Mouse (Mus musculus): ENCODE data around the gene Atp10a. TPM values are rescaled to one million over a fixed set of nuclear protein-coding genes. Genes with fewer than 3 reads are reported as not detected.
A peak's percentile ranks its signal among the peaks of the same experiment; 100 is the strongest.

Gene Atp10a
- polyA plus RNA-seq, 1 experiment from 2014 or later = 0.20 TPM

DNA sequence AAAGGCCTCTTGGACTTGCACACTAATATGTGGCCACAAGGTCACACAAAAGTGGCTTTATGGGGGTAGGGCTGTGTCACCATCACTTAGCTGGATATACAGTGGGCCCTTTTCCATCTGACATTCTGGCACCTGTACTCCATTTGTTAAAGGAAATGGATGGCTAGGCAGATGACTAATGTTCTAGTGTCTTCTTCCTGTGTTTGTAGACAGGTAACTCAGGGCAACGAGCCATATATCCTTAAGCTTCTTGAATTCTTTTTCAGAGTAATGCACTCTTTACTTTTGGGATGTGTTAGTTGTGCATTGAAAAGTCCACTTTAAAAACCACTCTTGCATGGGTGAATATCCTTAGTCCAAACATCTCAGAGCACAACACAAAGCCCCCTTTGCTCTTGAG, 30.0 kb downstream of the Atp10a start:
- Histone ChIP-seq H3K27ac (ENCODE audit: low read depth) (no peak overlapping the region), H3K4me2 (ENCODE audit: low read depth, low read length) (no peak overlapping the region), H3K4me3 (ENCODE audit: low read depth, low read length) (no peak overlapping the region), H3K4me1 (ENCODE audit: insufficient read depth) (peaks cover 7% of the 10 kb centered on the region; the same call in 1 of the 2 replicates), H3K9ac (replicated peaks) (no peak overlapping the region), H3K36me3 (replicated peaks; ENCODE audit: insufficient read depth, low read length) (no peaks in the 10 kb centered on the region), H3K9me3 (ENCODE audit: low read length) (no peaks in the 10 kb centered on the region), H3K27me3 (ENCODE audit: insufficient read depth, low read length) (no peaks in the 10 kb centered on the region)
- DNase-seq (no peak), ATAC-seq (no peak)
- 76% methylated on average over 1 of the region's 1 CpGs for WGBS (ENCODE audit: insufficient replicate concordance)
- TF ChIP-seq EP300 (IDR thresholded peaks at IDR 0.05; ENCODE audit: low read depth) (no peak), CTCF (IDR thresholded peaks at IDR 0.05; ENCODE audit: low read depth) (no peak)

DNA sequence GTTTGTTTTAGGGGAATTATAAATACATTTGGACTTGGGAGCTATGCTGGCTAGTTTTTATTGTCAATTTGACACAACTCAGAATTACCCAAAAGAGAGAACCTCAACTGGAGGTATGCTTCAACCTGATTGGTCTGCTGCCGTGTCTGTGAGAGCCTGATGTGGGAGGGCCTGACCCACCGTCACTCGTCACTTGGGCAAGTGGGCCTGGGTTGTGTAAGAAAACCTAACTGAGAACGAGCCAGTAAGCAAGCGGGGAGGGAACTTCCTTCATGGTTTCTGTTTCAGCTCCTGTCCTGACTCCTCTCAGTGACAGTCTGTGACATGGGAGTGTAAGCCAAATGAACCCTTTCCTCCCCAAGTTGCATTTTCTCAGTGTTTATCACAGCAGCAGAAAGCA, 30.6 kb downstream of the Atp10a start:
- Histone ChIP-seq H3K9ac (replicated peaks) (no peak overlapping the region), H3K4me2 (ENCODE audit: low read depth, low read length) (no peak overlapping the region), H3K4me1 (ENCODE audit: insufficient read depth) (peaks cover 7% of the 10 kb centered on the region; the same call in 1 of the 2 replicates), H3K9me3 (ENCODE audit: low read length) (no peaks in the 10 kb centered on the region), H3K4me3 (ENCODE audit: low read depth, low read length) (no peak overlapping the region), H3K36me3 (replicated peaks; ENCODE audit: insufficient read depth, low read length) (no peaks in the 10 kb centered on the region), H3K27ac (ENCODE audit: low read depth) (no peak overlapping the region), H3K27me3 (ENCODE audit: insufficient read depth, low read length) (no peaks in the 10 kb centered on the region)
- WGBS (ENCODE audit: insufficient replicate concordance) = 37% methylated on average over 5 of the region's 5 CpGs
- TF ChIP-seq EP300 (IDR thresholded peaks at IDR 0.05; ENCODE audit: low read depth) (no peak), CTCF (IDR thresholded peaks at IDR 0.05; ENCODE audit: low read depth) (no peak)
- ATAC-seq (peak; percentile 75), DNase-seq (peak; percentile 62)

DNA sequence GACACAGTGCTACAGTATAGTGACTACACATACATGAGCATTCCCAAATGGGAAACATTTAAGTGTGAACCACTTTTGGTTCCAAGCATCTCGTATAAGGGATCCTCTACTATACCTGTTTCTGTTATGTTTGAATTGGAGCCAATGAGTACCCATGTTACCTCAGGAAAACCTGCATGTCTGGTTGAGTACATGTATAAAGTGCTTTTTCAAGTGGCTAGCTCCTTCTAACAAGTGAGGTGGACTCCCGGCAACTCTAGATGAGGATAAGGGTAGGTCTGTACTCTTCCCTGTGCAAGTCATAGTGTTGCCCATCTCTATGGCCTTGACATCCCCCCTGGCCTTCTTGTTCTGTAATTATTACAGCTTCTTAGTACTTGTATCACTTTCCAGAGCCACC, 31.0 kb downstream of the Atp10a start:
- Histone ChIP-seq H3K36me3 (replicated peaks; ENCODE audit: insufficient read depth, low read length) (no peaks in the 10 kb centered on the region), H3K4me1 (ENCODE audit: insufficient read depth) (peaks cover 7% of the 10 kb centered on the region; the same call in 1 of the 2 replicates), H3K4me3 (ENCODE audit: low read depth, low read length) (no peak overlapping the region), H3K9me3 (ENCODE audit: low read length) (no peaks in the 10 kb centered on the region), H3K9ac (replicated peaks) (no peak overlapping the region), H3K27me3 (ENCODE audit: insufficient read depth, low read length) (no peaks in the 10 kb centered on the region), H3K27ac (ENCODE audit: low read depth) (no peak overlapping the region), H3K4me2 (ENCODE audit: low read depth, low read length) (no peak overlapping the region)
- WGBS (ENCODE audit: insufficient replicate concordance) = 76% methylated on average over 2 of the region's 2 CpGs
- DNase-seq = no peak
- ATAC-seq = no peak
- TF ChIP-seq EP300 (IDR thresholded peaks at IDR 0.05; ENCODE audit: low read depth) (no peak), CTCF (IDR thresholded peaks at IDR 0.05; ENCODE audit: low read depth) (no peak)

DNA sequence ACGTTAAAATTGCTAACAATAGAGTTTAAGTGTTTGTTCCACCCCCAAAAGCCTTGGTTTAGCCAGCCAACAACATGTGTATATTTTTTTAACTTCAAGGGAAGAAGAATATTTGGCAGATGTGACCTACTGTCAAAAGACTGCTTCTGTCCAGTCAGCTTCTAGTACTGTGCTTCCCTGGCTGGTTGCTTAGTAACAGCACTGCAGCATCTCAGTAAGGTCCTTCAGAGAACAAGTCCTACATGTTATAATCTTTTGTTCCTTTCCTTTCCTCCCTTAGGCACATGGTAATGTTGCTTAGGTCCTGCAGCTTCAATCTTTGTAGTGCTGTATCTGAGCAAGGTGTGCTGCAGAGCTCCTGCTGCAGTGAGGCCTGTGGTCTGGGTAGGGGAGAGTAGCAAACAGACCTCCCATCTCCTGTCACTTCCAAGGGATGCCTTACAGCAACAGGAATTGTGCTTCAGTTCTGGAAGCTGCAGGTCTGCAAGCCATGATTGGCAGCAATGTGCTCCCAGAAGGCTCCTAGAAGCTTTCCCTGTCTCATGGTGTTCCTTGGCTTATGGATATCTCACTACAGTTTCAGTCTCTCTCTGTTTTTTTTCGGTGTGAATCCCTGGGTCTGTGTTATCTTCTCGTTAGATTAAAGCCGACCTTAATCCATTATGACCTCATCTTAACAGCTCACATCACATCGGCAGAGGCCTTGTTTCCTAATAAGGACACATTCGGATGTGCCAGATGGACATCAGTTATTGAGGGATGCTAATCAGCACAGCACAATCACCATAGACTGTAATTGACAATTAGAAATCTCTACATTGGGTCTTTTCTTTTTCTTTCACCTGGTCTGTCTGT, 34.3 kb downstream of the Atp10a start:
- no peak overlapping the region for H3K4me3 ChIP-seq (ENCODE audit: low read depth, low read length)
- no peak overlapping the region for H3K9ac ChIP-seq (replicated peaks)
- no peaks in the 10 kb centered on the region for H3K9me3 ChIP-seq (ENCODE audit: low read length)
- WGBS (ENCODE audit: insufficient replicate concordance) = 75% methylated on average over 6 of the region's 6 CpGs
- H3K4me2 ChIP-seq (ENCODE audit: low read depth, low read length) = no peak overlapping the region
- H3K27me3 ChIP-seq (ENCODE audit: insufficient read depth, low read length) = no peaks in the 10 kb centered on the region
- TF ChIP-seq EP300 (IDR thresholded peaks at IDR 0.05; ENCODE audit: low read depth) (no peak), CTCF (IDR thresholded peaks at IDR 0.05; ENCODE audit: low read depth) (no peak)
- peaks cover 7% of the 10 kb centered on the region; the same call in 1 of the 2 replicates for H3K4me1 ChIP-seq (ENCODE audit: insufficient read depth)
- H3K36me3 ChIP-seq (replicated peaks; ENCODE audit: insufficient read depth, low read length) = no peaks in the 10 kb centered on the region
- ATAC-seq (no peak), DNase-seq (no peak)
- H3K27ac ChIP-seq (ENCODE audit: low read depth) = no peak overlapping the region

DNA sequence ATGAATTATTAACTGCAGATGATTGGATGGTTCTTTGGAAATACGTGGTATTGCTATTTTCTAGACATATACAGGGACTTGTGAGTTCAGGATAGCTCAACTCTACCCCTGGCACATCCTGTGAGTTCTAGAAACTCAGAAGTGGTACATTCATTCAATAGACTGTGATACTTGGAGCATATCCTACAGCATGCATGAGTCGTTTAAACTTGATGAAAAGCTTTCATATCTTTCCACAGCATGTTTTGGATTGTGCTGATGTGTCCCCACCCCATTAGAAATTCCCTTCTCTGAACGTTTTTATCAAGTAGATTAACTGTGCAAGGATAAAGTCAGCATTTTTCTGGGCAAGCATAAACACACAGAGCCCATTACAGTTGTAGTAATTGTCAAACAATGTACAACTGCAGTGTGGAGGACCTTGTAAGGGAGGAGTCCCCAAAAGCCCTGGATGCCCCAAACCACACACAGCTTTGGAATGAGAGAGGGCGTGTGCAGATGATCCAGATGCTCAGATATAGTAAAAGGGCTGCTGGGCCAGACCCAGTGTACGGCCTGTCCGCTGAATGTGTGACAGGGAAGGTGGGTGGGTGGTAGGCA, 35.1 kb downstream of the Atp10a start:
- H3K27me3 ChIP-seq (ENCODE audit: insufficient read depth, low read length) = no peaks in the 10 kb centered on the region
- H3K4me1 ChIP-seq (ENCODE audit: insufficient read depth) = peaks cover 7% of the 10 kb centered on the region; the same call in 1 of the 2 replicates
- no peak overlapping the region for H3K4me3 ChIP-seq (ENCODE audit: low read depth, low read length)
- H3K9me3 ChIP-seq (ENCODE audit: low read length) = no peaks in the 10 kb centered on the region
- ATAC-seq (no peak), DNase-seq (no peak)
- H3K9ac ChIP-seq (replicated peaks) = no peak overlapping the region
- no peaks in the 10 kb centered on the region for H3K36me3 ChIP-seq (replicated peaks; ENCODE audit: insufficient read depth, low read length)
- no peak overlapping the region for H3K27ac ChIP-seq (ENCODE audit: low read depth)
- TF ChIP-seq EP300 (IDR thresholded peaks at IDR 0.05; ENCODE audit: low read depth) = no peak
- no peak for TF ChIP-seq CTCF (IDR thresholded peaks at IDR 0.05; ENCODE audit: low read depth)
- WGBS (ENCODE audit: insufficient replicate concordance) = 61% methylated on average over 6 of the region's 6 CpGs
- no peak overlapping the region for H3K4me2 ChIP-seq (ENCODE audit: low read depth, low read length)

DNA sequence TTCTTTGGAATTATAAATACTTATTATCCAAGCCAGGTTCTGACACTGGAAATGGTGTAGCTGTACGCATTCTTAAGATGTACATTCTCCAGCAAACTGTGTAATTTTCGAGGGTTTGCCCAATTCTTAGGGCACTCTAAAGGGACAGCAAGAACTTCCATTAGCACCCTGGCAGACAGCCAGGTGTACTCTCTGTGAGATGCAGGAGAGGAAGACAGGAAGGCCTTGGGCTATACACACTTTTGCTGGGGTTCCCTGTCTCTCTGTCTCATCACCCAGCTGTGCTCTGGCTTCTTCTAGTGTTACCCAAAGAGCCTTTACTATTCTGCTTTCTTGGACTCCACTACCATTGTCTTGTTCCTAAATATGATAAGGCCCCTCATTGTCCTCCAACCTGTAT, 36.7 kb downstream of the Atp10a start:
- ATAC-seq = no peak
- no peaks in the 10 kb centered on the region for H3K9me3 ChIP-seq (ENCODE audit: low read length)
- no peaks in the 10 kb centered on the region for H3K4me1 ChIP-seq (ENCODE audit: insufficient read depth)
- no peaks in the 10 kb centered on the region for H3K27me3 ChIP-seq (ENCODE audit: insufficient read depth, low read length)
- no peaks in the 10 kb centered on the region for H3K36me3 ChIP-seq (replicated peaks; ENCODE audit: insufficient read depth, low read length)
- WGBS (ENCODE audit: insufficient replicate concordance) = 66% methylated on average over 2 of the region's 2 CpGs
- no peak overlapping the region for H3K9ac ChIP-seq (replicated peaks)
- DNase-seq = no peak
- no peak overlapping the region for H3K4me2 ChIP-seq (ENCODE audit: low read depth, low read length)
- TF ChIP-seq CTCF (IDR thresholded peaks at IDR 0.05; ENCODE audit: low read depth) = no peak
- TF ChIP-seq EP300 (IDR thresholded peaks at IDR 0.05; ENCODE audit: low read depth) = no peak
- no peak overlapping the region for H3K4me3 ChIP-seq (ENCODE audit: low read depth, low read length)
- no peak overlapping the region for H3K27ac ChIP-seq (ENCODE audit: low read depth)

All from liver, postnatal 0 days (tissue).